Mouse (Mus musculus): ENCODE data around the gene Rxrb.

DNA sequence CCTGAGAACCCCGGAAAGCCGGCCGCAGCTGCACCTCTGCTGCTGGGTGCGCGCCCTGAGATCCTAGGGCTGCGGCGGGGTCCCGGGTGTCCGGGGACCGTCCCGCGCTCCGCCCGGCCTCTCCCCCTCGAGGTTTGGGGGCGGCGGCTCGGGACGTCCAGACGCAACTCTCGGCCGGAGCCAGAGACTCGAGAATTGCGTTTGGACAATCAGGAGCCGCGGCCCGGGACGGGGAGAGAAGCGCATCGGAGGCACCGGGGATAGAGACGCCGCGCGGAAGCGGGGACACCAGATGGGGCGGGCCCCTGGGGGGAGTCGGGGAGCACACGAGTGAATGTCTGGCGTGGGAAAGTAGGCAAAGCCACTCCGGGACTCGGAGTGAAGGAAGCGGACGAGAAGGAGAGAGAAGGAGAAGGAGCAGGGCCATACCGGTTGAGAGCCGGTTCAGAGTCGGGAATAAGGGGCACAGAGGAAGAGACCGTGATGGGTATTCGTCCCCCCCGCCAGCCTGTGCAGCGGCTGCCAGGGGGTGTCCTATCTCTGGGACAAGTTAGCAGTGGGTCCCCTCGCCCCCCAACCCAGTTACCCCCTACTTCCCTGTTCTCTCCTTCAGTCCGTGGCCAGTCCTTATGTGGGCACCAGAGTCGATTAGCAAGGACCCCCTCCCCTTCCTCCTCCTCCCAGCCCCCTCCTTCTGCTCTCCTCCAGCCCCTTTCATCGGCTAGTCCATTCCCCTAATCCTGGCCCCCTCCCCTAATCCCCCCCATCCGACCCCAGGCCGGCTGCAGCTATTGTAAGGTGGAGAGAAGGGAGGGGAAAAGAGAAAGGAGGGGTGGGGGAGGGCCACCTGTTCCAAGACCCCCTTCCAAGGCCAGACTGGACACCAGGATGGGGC lies 6.5 kb upstream of the Rxrb start:
- TF ChIP-seq CTCF (IDR thresholded peaks at IDR 0.05), result no peak
- TF ChIP-seq EP300 (IDR thresholded peaks at IDR 0.05), result no peak

Measured in lung, postnatal 0 days (tissue).